Mouse (Mus musculus): ENCODE data around the gene Nat8f4.

DNA sequence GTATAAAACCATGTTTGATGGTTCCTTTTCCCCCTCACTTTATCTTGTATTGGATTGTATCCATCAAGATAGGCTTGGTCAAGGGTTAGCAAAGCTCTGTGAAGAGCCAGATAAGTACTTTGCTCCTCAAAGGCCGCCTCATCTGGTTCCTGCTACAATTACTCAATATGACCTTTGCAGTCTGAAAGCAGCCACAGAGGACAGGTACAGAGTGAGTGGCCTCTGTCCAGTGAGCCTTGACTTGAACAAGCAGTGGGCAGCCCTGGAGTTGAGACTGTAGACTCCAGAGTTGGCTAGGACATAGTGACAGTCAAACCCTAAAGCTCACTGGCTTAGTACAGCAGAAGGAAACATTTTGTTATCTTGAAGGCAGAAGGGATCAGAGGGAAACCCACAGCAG lies 24.6 kb upstream of the Nat8f4 start:
- no peak for TF ChIP-seq CTCF (IDR thresholded peaks at IDR 0.05; ENCODE audit: low read depth)
- no peak for TF ChIP-seq EP300 (IDR thresholded peaks at IDR 0.05; ENCODE audit: low read depth)

Measured in liver, embryonic 14.5 days (tissue).